Mouse (Mus musculus) lung, adult 2 months (tissue): ENCODE data around the gene Galnt17.

Experiments used
- CTCF ChIP-seq: fragments of 200-500 bp; IDR thresholded peaks from 2 replicates; pipeline ENCODE4 v1.5.1; 2011; ENCODE audit warnings: mild to moderate bottlenecking, low read length, control low read depth; ENCODE audit not compliant: insufficient read depth
- POLR2A ChIP-seq: fragments of 200-500 bp; IDR thresholded peaks from 2 replicates; pipeline ENCODE4 v1.6.1; 2011; ENCODE audit warnings: low read depth, mild to moderate bottlenecking, control low read depth, low read length, borderline replicate concordance; ENCODE audit errors: extremely low read depth

GRCm38 (mm10) chr5:131319141-131319540 is 10.8 kb upstream of the Galnt17 start:
- TF ChIP-seq CTCF (no peak), POLR2A (no peak)
